Mouse (Mus musculus) cerebellum, adult 2 months (tissue): ENCODE measurements around the gene Rrp9.

ENCODE experiments used
- CTCF ChIP-seq: fragments of 200-500 bp; IDR thresholded peaks from 2 replicates; pipeline ENCODE4 v1.5.1; 2011; ENCODE audit warnings: low read depth, mild to moderate bottlenecking, control low read depth, low read length, moderate library complexity, borderline replicate concordance; ENCODE audit not compliant: insufficient read depth
- POLR2A ChIP-seq: fragments of 200-500 bp; IDR thresholded peaks from 2 replicates; pipeline ENCODE4 v1.6.1; 2011; ENCODE audit warnings: low read length, control low read depth, borderline replicate concordance; ENCODE audit not compliant: insufficient read depth

GRCm38 (mm10) chr9:106451298-106451697 is 24.5 kb upstream of the Rrp9 start:
- TF ChIP-seq CTCF (no peak), POLR2A (no peak)
